Mouse (Mus musculus): Measurements from ENCODE around the gene Ppbp. TPM values are rescaled to one million over a fixed set of nuclear protein-coding genes. Genes with fewer than 3 reads are reported as not detected.

The Ppbp gene
- polyA plus RNA-seq, 1 experiment from 2014 or later: 1.6 TPM

- 87% methylated on average over 3 of the region's 3 CpGs for WGBS
- no peak overlapping the region for H3K9ac ChIP-seq
- no peaks in the 10 kb centered on the region for H3K27me3 ChIP-seq (ENCODE audit: control insufficient read depth, insufficient read depth, low read length)
- no peaks in the 10 kb centered on the region for H3K4me1 ChIP-seq (replicated peaks; ENCODE audit: control insufficient read depth, insufficient read depth, low read length)
- no peak overlapping the region for H3K27ac ChIP-seq
- H3K9me3 ChIP-seq (ENCODE audit: control insufficient read depth, low read length): no peaks in the 10 kb centered on the region
- DNase-seq (ENCODE audit: low spot score) (no peak), ATAC-seq (ENCODE audit: low FRiP score) (no peak)
- H3K4me2 ChIP-seq (replicated peaks): no peak overlapping the region
- H3K36me3 ChIP-seq (replicated peaks; ENCODE audit: control insufficient read depth, insufficient read depth): no peaks in the 10 kb centered on the region
- H3K4me3 ChIP-seq (replicated peaks; ENCODE audit: low read length): no peak overlapping the region
These were observed 39.0 kb downstream of the Ppbp start for GRCm38 (mm10) chr5:90807176-90807950.

Small RNAs within 50 kb of the gene (microRNA-seq; reads per million reads assigned to microRNA genes)
- gene Gm24322: not detected

Other genes starting within 250 kb of the Ppbp start
- gene Afm, start 249.6 kb upstream of the Ppbp start, polyA plus RNA-seq (2014; fragmentation: Nextera tagmentation; extraction: Ambion mirVana): not detected in 2 replicates
- 0.08 TPM in 1 of 2 replicates, not detected in the other for gene 5830473C10Rik, start 207.4 kb upstream of the Ppbp start, polyA plus RNA-seq (2014; fragmentation: Nextera tagmentation; extraction: Ambion mirVana)
- 1.9 and 2.0 TPM in 2 replicates for gene Rassf6, start 127.9 kb upstream of the Ppbp start, polyA plus RNA-seq (2014; fragmentation: Nextera tagmentation; extraction: Ambion mirVana)
- gene Cxcl5, start 9.2 kb upstream of the Ppbp start, polyA plus RNA-seq (2014; fragmentation: Nextera tagmentation; extraction: Ambion mirVana): 0.37 and 0.47 TPM in 2 replicates
- 47.1 and 56.7 TPM in 2 replicates for gene Pf4, start 3.9 kb downstream of the Ppbp start, polyA plus RNA-seq (2014; fragmentation: Nextera tagmentation; extraction: Ambion mirVana)
- 0.21 TPM in 1 of 2 replicates, not detected in the other for gene Cxcl3, start 17.6 kb downstream of the Ppbp start, polyA plus RNA-seq (2014; fragmentation: Nextera tagmentation; extraction: Ambion mirVana)
- not detected in 2 replicates for gene Cxcl15, start 26.0 kb downstream of the Ppbp start, polyA plus RNA-seq (2014; fragmentation: Nextera tagmentation; extraction: Ambion mirVana)
- gene Cxcl1, start 122.7 kb downstream of the Ppbp start, polyA plus RNA-seq (2014; fragmentation: Nextera tagmentation; extraction: Ambion mirVana): 0.57 and 0.64 TPM in 2 replicates
- 0.24 TPM in 1 of 2 replicates, not detected in the other for gene Cxcl2, start 135.4 kb downstream of the Ppbp start, polyA plus RNA-seq (2014; fragmentation: Nextera tagmentation; extraction: Ambion mirVana)
- gene Mthfd2l, start 162.6 kb downstream of the Ppbp start, polyA plus RNA-seq (2014; fragmentation: Nextera tagmentation; extraction: Ambion mirVana): 88.3 and 95.7 TPM in 2 replicates

Measured in hindbrain, embryonic 14.5 days (tissue).